Mouse (Mus musculus) small intestine, adult 2 months (tissue): ENCODE measurements around the gene Ipo11. TPM values are rescaled to one million over a fixed set of nuclear protein-coding genes. Genes with fewer than 3 reads are reported as not detected.

Experiments used
- H3K27ac ChIP-seq: fragments of 200-500 bp; 2 replicates; pipeline ENCODE4 v1.5.1; 2012; ENCODE audit warnings: low read depth, low read length, control low read depth, inconsistent platforms; ENCODE audit not compliant: insufficient read depth
- H3K27me3 ChIP-seq: fragments of 200-500 bp; 2 replicates; pipeline ENCODE4 v1.6.1; 2012; ENCODE audit warnings: mild to moderate bottlenecking, moderate library complexity, low read length, inconsistent platforms; ENCODE audit not compliant: control insufficient read depth, insufficient read depth
- H3K36me3 ChIP-seq: fragments of 200-500 bp; 2 replicates; pipeline ENCODE4 v1.6.1; 2012; ENCODE audit warnings: mild to moderate bottlenecking, low read length, control low read depth, inconsistent platforms; ENCODE audit not compliant: control insufficient read depth, insufficient read depth
- H3K4me1 ChIP-seq: fragments of 200-500 bp; 2 replicates; pipeline ENCODE4 v1.6.1; 2012; ENCODE audit warnings: low read length, inconsistent platforms, mixed read lengths; ENCODE audit not compliant: control insufficient read depth, insufficient read depth, insufficient read length
- H3K4me3 ChIP-seq: fragments of 200-500 bp; 2 replicates; pipeline ENCODE4 v1.5.1; 2012; ENCODE audit warnings: low read depth, mild to moderate bottlenecking, control low read depth, inconsistent platforms, low read length, moderate library complexity
- CTCF ChIP-seq: fragments of 200-500 bp; IDR thresholded peaks from 2 replicates; pipeline ENCODE4 v1.5.1; 2012; ENCODE audit warnings: low read depth, mild to moderate bottlenecking, control low read depth, inconsistent platforms, low read length, moderate library complexity, mixed read lengths; ENCODE audit not compliant: insufficient replicate concordance, insufficient read length; ENCODE audit errors: extremely low read depth
- POLR2A ChIP-seq: fragments of 200-500 bp; IDR thresholded peaks from 2 replicates; pipeline ENCODE4 v1.6.1; 2012; ENCODE audit warnings: low read depth, mild to moderate bottlenecking, control low read depth, inconsistent platforms, low read length, moderate library complexity
- whole genome bisulfite sequencing: fragments of 180-500 bp; shearing (Covaris S2); methylation state at CpG from one replicate; pipeline ENCODE4 v1.1.7; 2018; 5-methylcytosine and 5-hydroxymethylcytosine counted together
- polyA plus RNA-seq: library from polyadenylated mRNA; depleted of rRNA; stranded (reverse); fragments of >200 nt; gene quantifications from 2 replicates; pipeline ENCODE4 v1.2.3, GENCODE M21; 2012

Gene Ipo11
- polyA plus RNA-seq, 1 experiment = 5.6 TPM

GRCm38 (mm10) chr13:106819749-106820148 lies 117.0 kb downstream of the Ipo11 start:
- WGBS = 92% methylated on average over 4 of the region's 4 CpGs
- no peaks in the 10 kb centered on the region for H3K27me3 ChIP-seq
- H3K4me1 ChIP-seq = no peaks in the 10 kb centered on the region
- H3K27ac ChIP-seq = no peak overlapping the region
- H3K36me3 ChIP-seq = peaks cover 2% of the 10 kb centered on the region; the same call in 1 of the 2 replicates
- no peak for TF ChIP-seq CTCF
- no peak for TF ChIP-seq POLR2A
- no peak overlapping the region for H3K4me3 ChIP-seq

GRCm38 (mm10) chr13:106817066-106817465 lies 119.7 kb downstream of the Ipo11 start:
- Histone ChIP-seq H3K27ac (no peak overlapping the region), H3K36me3 (no peaks in the 10 kb centered on the region), H3K4me1 (no peaks in the 10 kb centered on the region), H3K4me3 (no peak overlapping the region), H3K27me3 (no peaks in the 10 kb centered on the region)
- no peak for TF ChIP-seq POLR2A
- no peak for TF ChIP-seq CTCF
- 93% methylated on average over 5 of the region's 5 CpGs for WGBS

GRCm38 (mm10) chr13:106813519-106813918 lies 123.2 kb downstream of the Ipo11 start:
- TF ChIP-seq POLR2A = no peak
- TF ChIP-seq CTCF = no peak
- WGBS = 84% methylated on average over 4 of the region's 4 CpGs
- Histone ChIP-seq H3K4me3 (no peak overlapping the region), H3K4me1 (no peaks in the 10 kb centered on the region), H3K27me3 (no peaks in the 10 kb centered on the region), H3K27ac (peak overlapping the region; percentile 24; the same call in 1 of the 2 replicates), H3K36me3 (no peaks in the 10 kb centered on the region)

DNA sequence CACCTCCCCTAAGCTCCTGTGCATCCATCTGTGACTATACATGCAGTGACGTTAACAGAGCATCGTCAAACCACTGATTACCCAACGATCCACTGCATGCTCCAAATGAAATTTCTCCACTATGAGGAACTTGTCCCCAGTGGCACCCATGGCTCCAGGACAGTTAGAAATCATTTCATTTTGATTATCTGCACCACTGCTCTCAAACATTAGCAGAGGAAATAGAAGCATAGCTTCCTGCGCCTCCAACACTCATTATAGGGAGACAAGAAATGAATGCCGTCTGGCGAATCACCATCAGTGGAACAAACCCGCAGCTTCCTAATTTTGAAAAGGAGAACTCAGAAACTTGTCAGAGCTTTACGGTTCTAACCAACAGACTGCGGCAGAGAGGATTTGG lies 123.7 kb downstream of the Ipo11 start:
- no peak for TF ChIP-seq POLR2A
- no peak for TF ChIP-seq CTCF
- H3K36me3 ChIP-seq = no peaks in the 10 kb centered on the region
- H3K4me3 ChIP-seq = no peak overlapping the region
- H3K27ac ChIP-seq = no peak overlapping the region
- H3K4me1 ChIP-seq = no peaks in the 10 kb centered on the region
- H3K27me3 ChIP-seq = no peaks in the 10 kb centered on the region
- 85% methylated on average over 9 of the region's 9 CpGs for WGBS

DNA sequence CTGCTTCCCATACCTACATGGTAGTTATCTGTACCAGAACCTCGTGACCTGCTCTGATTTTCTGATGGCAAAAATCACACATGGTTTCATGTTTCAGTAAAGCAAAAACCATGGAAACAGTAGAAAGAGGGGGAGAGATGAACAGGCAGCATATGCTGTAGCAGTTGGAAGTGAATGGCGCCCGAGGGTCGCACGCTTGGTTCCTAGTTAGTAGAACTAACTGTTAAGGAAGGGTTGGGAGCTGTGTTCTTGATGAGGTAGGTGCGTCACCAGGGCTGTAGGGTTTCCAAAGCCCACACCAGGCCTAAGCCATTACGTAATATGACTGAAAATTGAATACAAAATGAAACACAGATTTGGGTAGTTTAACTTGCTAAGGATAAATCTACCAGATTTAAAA lies 126.6 kb downstream of the Ipo11 start:
- WGBS = 98% methylated on average over 7 of the region's 7 CpGs
- Histone ChIP-seq H3K4me3 (no peak overlapping the region), H3K4me1 (no peaks in the 10 kb centered on the region), H3K36me3 (0 out of 2 replicates have a peak, but pooled peaks cover 2% of the 10 kb centered on the region), H3K27me3 (no peaks in the 10 kb centered on the region), H3K27ac (no peak overlapping the region)
- TF ChIP-seq CTCF (no peak), POLR2A (no peak)

DNA sequence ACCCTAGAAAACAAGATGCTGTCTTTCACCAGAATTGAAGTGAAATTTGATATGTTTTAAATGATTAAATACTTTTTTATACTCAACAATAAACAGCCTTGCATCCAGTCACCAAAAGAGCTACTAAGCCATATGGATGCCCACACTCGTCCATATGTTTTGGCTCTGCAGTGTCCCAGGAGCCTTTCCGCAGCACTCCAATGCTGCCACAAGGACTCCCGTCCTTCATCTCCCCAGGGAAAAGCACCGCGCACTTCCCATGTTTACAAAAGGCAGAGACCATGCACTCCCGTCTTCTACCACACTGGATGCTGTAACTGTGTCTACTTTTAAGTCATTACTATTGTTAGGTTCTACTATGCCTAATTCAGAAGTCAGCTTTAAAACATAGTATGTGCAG lies 127.9 kb downstream of the Ipo11 start:
- 90% methylated on average over 6 of the region's 6 CpGs for WGBS
- Histone ChIP-seq H3K27me3 (no peaks in the 10 kb centered on the region), H3K4me3 (no peak overlapping the region), H3K27ac (no peak overlapping the region), H3K36me3 (0 out of 2 replicates have a peak, but pooled peaks cover 2% of the 10 kb centered on the region), H3K4me1 (no peaks in the 10 kb centered on the region)
- no peak for TF ChIP-seq POLR2A

GRCm38 (mm10) chr13:106808315-106808714 lies 128.4 kb downstream of the Ipo11 start:
- Histone ChIP-seq H3K4me1 (no peaks in the 10 kb centered on the region), H3K27ac (no peak overlapping the region), H3K27me3 (no peaks in the 10 kb centered on the region), H3K4me3 (no peak overlapping the region), H3K36me3 (0 out of 2 replicates have a peak, but pooled peaks cover 2% of the 10 kb centered on the region)
- WGBS = 98% methylated on average over 2 of the region's 2 CpGs
- no peak for TF ChIP-seq POLR2A
- TF ChIP-seq CTCF = no peak

DNA sequence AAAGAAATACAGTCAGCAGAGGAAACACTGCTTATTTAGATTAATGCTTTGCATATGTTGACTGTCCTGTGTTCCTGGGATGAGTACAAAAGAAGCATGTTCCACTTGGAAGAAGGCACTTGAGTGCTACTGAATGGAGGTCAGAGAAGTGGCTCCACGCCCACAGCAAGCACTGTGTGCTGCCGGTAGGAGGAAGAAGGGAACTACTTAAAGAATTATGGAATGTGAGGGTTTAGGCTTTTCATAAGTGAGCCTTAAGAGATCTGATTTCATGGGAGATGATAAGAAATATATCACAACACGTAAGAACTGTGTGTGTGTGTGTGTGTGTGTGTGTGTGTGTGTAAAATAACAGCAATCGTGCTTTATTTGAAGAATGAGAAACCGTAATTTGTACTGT lies 129.5 kb downstream of the Ipo11 start:
- 86% methylated on average over 5 of the region's 5 CpGs for WGBS
- TF ChIP-seq POLR2A (no peak), CTCF (no peak)
- Histone ChIP-seq H3K4me3 (no peak overlapping the region), H3K36me3 (0 out of 2 replicates have a peak, but pooled peaks cover 2% of the 10 kb centered on the region), H3K27ac (no peak overlapping the region), H3K27me3 (no peaks in the 10 kb centered on the region), H3K4me1 (no peaks in the 10 kb centered on the region)
